15 mouse cellular contexts compared by ENCODE assay signal in genomic region chr8:125662669-125663048, GRCm38 (mm10). TPM values are rescaled to one million over a fixed set of nuclear protein-coding genes. Genes with fewer than 3 reads are reported as not detected.
DNase-seq lines count a peak whose midpoint lies in the region; ATAC-seq and TF ChIP-seq lines count a peak whose summit lies in the region.
"Had no signal": no experiment of that assay in that cellular context is flagged by ENCODE, and none has a peak within 500 bp of the region (broad histone marks: within the 10 kb centered on the region; RNA-seq: fewer than 3 reads in every experiment).

No protein-coding gene starts in this region.

- no peaks in the 10 kb centered on the region for H3K27me3 ChIP-seq in cerebellum, adult 2 months (ENCODE audit: control insufficient read depth, insufficient read depth, low read length)
- no peaks in the 10 kb centered on the region for H3K27me3 ChIP-seq in limb, embryonic 13.5 days
- H3K27me3 ChIP-seq in limb, embryonic 10.5 days (ENCODE audit: low read depth, poor library complexity, severe bottlenecking) = 0 out of 2 replicates have a peak, but pooled peaks cover 5% of the 10 kb centered on the region
- no peaks in the 10 kb centered on the region for H3K27me3 ChIP-seq in heart, embryonic 15.5 days
- H3K27me3 ChIP-seq: liver, embryonic 15.5 days had no signal

- no peaks in the 10 kb centered on the region for H3K36me3 ChIP-seq in limb, embryonic 13.5 days
- H3K36me3 ChIP-seq in limb, embryonic 10.5 days = no peaks in the 10 kb centered on the region
- no peaks in the 10 kb centered on the region for H3K36me3 ChIP-seq in heart, embryonic 15.5 days
- H3K36me3 ChIP-seq: forebrain, embryonic 10.5 days; liver, embryonic 15.5 days had no signal

- TF ChIP-seq CTCF in cerebellum, adult 2 months (IDR thresholded peaks at IDR 0.05; ENCODE audit: borderline replicate concordance, insufficient read depth, low read depth, low read length) = no peak

- no peak for TF ChIP-seq POLR2A in cerebellum, adult 2 months (IDR thresholded peaks at IDR 0.05; ENCODE audit: borderline replicate concordance, insufficient read depth, low read length)

- no peak overlapping the region for H3K9ac ChIP-seq in limb, embryonic 13.5 days
- no peak overlapping the region for H3K9ac ChIP-seq in heart, embryonic 15.5 days
- H3K9ac ChIP-seq: hindbrain, embryonic 14.5 days; liver, embryonic 15.5 days had no signal

- whole genome bisulfite sequencing in cerebellum, adult 2 months = 18% methylated on average over 6 of the region's 6 CpGs
- WGBS in limb, embryonic 13.5 days = 64% methylated on average over 6 of the region's 6 CpGs
- 86% methylated on average over 6 of the region's 6 CpGs for WGBS in limb, embryonic 10.5 days
- 27% methylated on average over 6 of the region's 6 CpGs for WGBS in heart, embryonic 15.5 days

- H3K27ac ChIP-seq in cerebellum, adult 2 months (ENCODE audit: insufficient read depth, low read length) = no peak overlapping the region
- H3K27ac ChIP-seq in limb, embryonic 13.5 days = no peak overlapping the region
- no peak overlapping the region for H3K27ac ChIP-seq in limb, embryonic 10.5 days
- peak overlapping the region; percentile 20; the same call in 1 of the 2 replicates for H3K27ac ChIP-seq in heart, embryonic 15.5 days
- H3K27ac ChIP-seq: forebrain, embryonic 10.5 days; hindbrain, embryonic 14.5 days; layer of hippocampus, adult 2 months; liver, embryonic 15.5 days; macrophage had no signal

- H3K4me3 ChIP-seq in cerebellum, adult 2 months (replicated peaks; ENCODE audit: insufficient read depth, low read depth, low read length) = no peak overlapping the region
- no peak overlapping the region for H3K4me3 ChIP-seq in limb, embryonic 13.5 days
- H3K4me3 ChIP-seq in limb, embryonic 10.5 days = no peak overlapping the region
- no peak overlapping the region for H3K4me3 ChIP-seq in heart, embryonic 15.5 days
- H3K4me3 ChIP-seq: forebrain, embryonic 10.5 days; layer of hippocampus, adult 2 months; liver, embryonic 15.5 days had no signal

- peaks cover 17% of the 10 kb centered on the region for H3K4me1 ChIP-seq in cerebellum, adult 2 months (ENCODE audit: control insufficient read depth, insufficient read depth, low read length)
- H3K4me1 ChIP-seq in limb, embryonic 13.5 days = peaks cover 22% of the 10 kb centered on the region
- no peaks in the 10 kb centered on the region for H3K4me1 ChIP-seq in limb, embryonic 10.5 days
- H3K4me1 ChIP-seq in heart, embryonic 15.5 days (replicated peaks) = peaks cover 35% of the 10 kb centered on the region
- H3K4me1 ChIP-seq: liver, embryonic 15.5 days had no signal

- no peak overlapping the region for H3K4me2 ChIP-seq in limb, embryonic 13.5 days (replicated peaks)
- no peak overlapping the region for H3K4me2 ChIP-seq in heart, embryonic 15.5 days
- H3K4me2 ChIP-seq: hindbrain, embryonic 14.5 days; liver, embryonic 15.5 days had no signal

- no peaks in the 10 kb centered on the region for H3K9me3 ChIP-seq in limb, embryonic 13.5 days
- H3K9me3 ChIP-seq in limb, embryonic 10.5 days (replicated peaks) = no peaks in the 10 kb centered on the region
- no peaks in the 10 kb centered on the region for H3K9me3 ChIP-seq in heart, embryonic 15.5 days (replicated peaks)
- H3K9me3 ChIP-seq: forebrain, embryonic 10.5 days; liver, embryonic 15.5 days had no signal

- DNase-seq in cerebellum, adult 2 months = peak; percentile 68 to 76
- no peak for DNase-seq in cerebellum, adult 8-10 months
- DNase-seq in limb, embryonic 10.5 days (ENCODE audit: low spot score) = no peak
- DNase-seq in adrenal gland, postnatal 14 days = no peak
- no peak for DNase-seq in urinary bladder, postnatal 25 days (ENCODE audit: low spot score)
- DNase-seq: kidney, adult 18-20 months had no signal

- ATAC-seq in limb, embryonic 13.5 days (ENCODE audit: low FRiP score, low read depth) = peak; percentile 44; the same call in 1 of the 2 replicates
- no peak; the same call in 1 of the 2 replicates for ATAC-seq in heart, embryonic 15.5 days (replicated peaks; ENCODE audit: insufficient number of reproducible peaks, insufficient read depth, low FRiP score, low read depth)
- ATAC-seq in CD4-positive, CD25-positive, alpha-beta regulatory T cell, adult 4 months = no peak
- ATAC-seq: activated CD4-positive, CD25-positive, alpha-beta regulatory T cell, adult 4 months had no signal

RNA-seq across cellular contexts. Expression of gene Map10, which starts 7.0 kb away (rescaled TPM):
- polyA plus RNA-seq in cerebellum, adult 2 months (2012; rRNA removed) = 2.6 and 3.0 TPM in 2 replicates
- 6.4 and 6.7 TPM in 2 replicates for polyA plus RNA-seq in limb, embryonic 13.5 days (2015; fragmentation: Nextera tagmentation; extraction: Ambion mirVana)
- polyA plus RNA-seq in limb, embryonic 10.5 days (2016; fragmentation: Nextera tagmentation; extraction: Ambion mirVana) = 5.6 and 7.8 TPM in 2 replicates
- 6.0 and 6.6 TPM in 2 replicates for polyA plus RNA-seq in heart, embryonic 15.5 days (2015; fragmentation: Nextera tagmentation; extraction: Ambion mirVana)
- total RNA-seq in adrenal gland, postnatal 14 days (2021) = 3.3 and 3.6 TPM in 2 replicates
- polyA plus RNA-seq in CD4-positive, CD25-positive, alpha-beta regulatory T cell, adult 4 months (2017; shearing (Covaris generic)) = under 1 TPM in 1 of 2 experiments, not detected in 1; 0.24 TPM

Comparison
In these comparisons a context has a peak if more than half of its experiments do, and no peak if none do; other contexts are left out.
1. DNase-seq: peak in cerebellum, adult 2 months (2 of 2); none in cerebellum, adult 8-10 months (single experiment), limb, embryonic 10.5 days (single experiment), adrenal gland, postnatal 14 days (single experiment) and urinary bladder, postnatal 25 days (single experiment).